Mouse (Mus musculus): ENCODE measurements at regions not wholly inside any gene's neighbourhood (a gene's known extent, or its start where the extent isn't known, plus 50 kb on each side); places are given as distances from the start of the nearest gene placed in this dataset.

DNA sequence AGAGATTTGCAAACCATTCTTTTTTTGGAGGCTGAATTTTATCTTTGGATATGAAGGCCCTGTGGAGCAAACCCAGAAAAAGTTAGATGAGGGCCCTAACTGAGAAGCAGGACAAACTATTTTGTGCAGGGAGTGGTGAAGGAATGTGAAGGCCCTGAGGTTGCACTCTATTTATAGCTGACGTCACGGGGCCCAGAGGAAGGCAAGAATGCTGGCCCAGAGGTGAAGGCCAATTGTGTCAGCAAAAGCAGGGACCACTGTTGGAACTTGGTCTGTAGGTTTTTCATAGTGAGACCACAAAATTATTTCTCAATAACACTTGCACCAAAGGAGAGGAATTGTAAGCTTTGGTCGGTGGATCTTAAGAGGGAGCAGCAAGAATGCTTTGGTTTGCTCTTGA is 60.6 kb upstream of the Kctd3 start:
- no peak for DNase-seq
- H3K36me3 ChIP-seq (ENCODE audit: control insufficient read depth, insufficient read depth, low read length): peaks cover 4% of the 10 kb centered on the region

GRCm38 (mm10) chr1:189067204-189067960 is 59.7 kb upstream of the Kctd3 start:
- Histone ChIP-seq H3K79me2 (replicated peaks; ENCODE audit: control insufficient read depth, insufficient read depth, low read length) (no peaks in the 10 kb centered on the region), H3K9ac (ENCODE audit: low read depth, low read length) (no peak overlapping the region), H3K27ac (peak overlapping the region; percentile 32; the same call in 1 of the 2 replicates), H3K4me1 (ENCODE audit: control insufficient read depth, insufficient read depth, low read length) (peaks cover 4% of the 10 kb centered on the region), H3K27me3 (ENCODE audit: control insufficient read depth, insufficient read depth, low read length) (no peaks in the 10 kb centered on the region), H3K4me3 (no peak overlapping the region), H3K36me3 (ENCODE audit: control insufficient read depth, insufficient read depth, low read length) (peaks cover 4% of the 10 kb centered on the region)
- 55% methylated on average over 16 of the region's 16 CpGs for WGBS
- intact Hi-C loops (cut with DNase I): loop anchor here (2.0 kb wide), 1 partner anchor 21 kb away; no protein-coding TSS in a partner anchor
- DNase-seq: peak; percentile 31 to 49
- TF ChIP-seq POLR2A (IDR thresholded peaks at IDR 0.05; ENCODE audit: insufficient read depth, low read depth, low read length) (no peak), EP300 (IDR thresholded peaks at IDR 0.05; ENCODE audit: insufficient read depth, low read depth, low read length) (peak; percentile 87; the same call in 1 of the 2 replicates), CTCF (IDR thresholded peaks at IDR 0.05) (no peak)

More for the DNA sequence above, 60.6 kb upstream of the Kctd3 start:
- WGBS: 35% methylated on average over 3 of the region's 3 CpGs
- no peak for TF ChIP-seq EP300 (IDR thresholded peaks at IDR 0.05; ENCODE audit: insufficient read depth, low read depth, low read length)
- TF ChIP-seq POLR2A (IDR thresholded peaks at IDR 0.05; ENCODE audit: insufficient read depth, low read depth, low read length): no peak
- no peak for TF ChIP-seq CTCF (IDR thresholded peaks at IDR 0.05)
- intact Hi-C loops (cut with DNase I): no loop called here
- H3K27me3 ChIP-seq (ENCODE audit: control insufficient read depth, insufficient read depth, low read length): no peaks in the 10 kb centered on the region
- H3K4me1 ChIP-seq (ENCODE audit: control insufficient read depth, insufficient read depth, low read length): peaks cover 4% of the 10 kb centered on the region
- H3K4me3 ChIP-seq: no peak overlapping the region
- H3K79me2 ChIP-seq (replicated peaks; ENCODE audit: control insufficient read depth, insufficient read depth, low read length): no peaks in the 10 kb centered on the region
- peak overlapping the region; percentile 13 for H3K27ac ChIP-seq
- no peak overlapping the region for H3K9ac ChIP-seq (ENCODE audit: low read depth, low read length)

- H3K79me2 ChIP-seq (replicated peaks; ENCODE audit: control insufficient read depth, insufficient read depth, low read length): no peaks in the 10 kb centered on the region
- H3K36me3 ChIP-seq (ENCODE audit: control insufficient read depth, insufficient read depth, low read length): peaks cover 4% of the 10 kb centered on the region
- TF ChIP-seq POLR2A (IDR thresholded peaks at IDR 0.05; ENCODE audit: insufficient read depth, low read depth, low read length) (no peak), EP300 (IDR thresholded peaks at IDR 0.05; ENCODE audit: insufficient read depth, low read depth, low read length) (no peak), CTCF (IDR thresholded peaks at IDR 0.05) (no peak)
- 47% methylated on average over 7 of the region's 7 CpGs for WGBS
- intact Hi-C loops (cut with DNase I): loop anchor here (2.0 kb wide), 1 partner anchor 20 kb away; no protein-coding TSS in a partner anchor
- peaks cover 4% of the 10 kb centered on the region for H3K4me1 ChIP-seq (ENCODE audit: control insufficient read depth, insufficient read depth, low read length)
- H3K27me3 ChIP-seq (ENCODE audit: control insufficient read depth, insufficient read depth, low read length): no peaks in the 10 kb centered on the region
- H3K27ac ChIP-seq: no peak overlapping the region; the same call in 1 of the 2 replicates
- H3K9ac ChIP-seq (ENCODE audit: low read depth, low read length): no peak overlapping the region
- no peak overlapping the region for H3K4me3 ChIP-seq
- no peak for DNase-seq
Measured at GRCm38 (mm10) chr1:189066446-189067151, 59.0 kb upstream of the Kctd3 start.

DNA sequence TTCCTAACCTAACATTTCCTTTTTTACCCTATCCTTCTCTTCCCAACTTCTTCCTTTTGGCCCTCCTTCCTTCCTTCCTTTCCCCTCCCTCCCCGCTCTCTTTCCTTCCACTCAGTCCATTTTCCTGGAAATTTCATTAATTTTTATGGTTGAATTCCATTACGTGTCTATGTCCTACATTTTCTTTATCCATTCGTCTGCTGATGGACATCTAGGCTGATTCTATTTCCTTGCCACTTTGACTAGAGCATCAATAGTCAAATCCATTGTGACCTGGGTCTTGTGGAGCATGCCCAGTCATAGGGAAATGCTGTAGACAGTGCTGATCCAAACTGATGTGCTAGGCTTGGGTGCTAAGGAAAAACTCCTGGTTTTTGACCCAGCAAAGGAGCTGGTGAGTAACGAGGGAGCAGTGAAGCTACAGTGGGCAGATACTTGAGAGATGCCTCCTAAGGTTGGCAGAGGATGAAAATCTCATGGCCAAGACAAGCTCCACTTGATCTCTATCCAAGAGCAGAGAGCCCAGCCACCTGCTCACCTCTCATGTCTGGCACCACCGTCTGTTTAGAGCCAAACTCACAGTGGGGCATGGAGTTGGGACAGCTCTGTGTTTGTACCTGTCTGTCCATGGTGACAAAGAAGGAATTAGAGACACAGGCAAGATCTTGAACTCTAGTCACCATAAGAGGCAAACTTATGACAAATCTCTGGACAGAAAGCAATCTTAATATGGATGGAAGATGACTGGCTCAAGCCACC is 57.7 kb upstream of the Kctd3 start:
- TF ChIP-seq CTCF (IDR thresholded peaks at IDR 0.05): no peak
- no peak for TF ChIP-seq POLR2A (IDR thresholded peaks at IDR 0.05; ENCODE audit: insufficient read depth, low read depth, low read length)
- no peak for TF ChIP-seq EP300 (IDR thresholded peaks at IDR 0.05; ENCODE audit: insufficient read depth, low read depth, low read length)
- Histone ChIP-seq H3K4me3 (no peak overlapping the region), H3K4me1 (ENCODE audit: control insufficient read depth, insufficient read depth, low read length) (peaks cover 4% of the 10 kb centered on the region), H3K27me3 (ENCODE audit: control insufficient read depth, insufficient read depth, low read length) (no peaks in the 10 kb centered on the region), H3K36me3 (ENCODE audit: control insufficient read depth, insufficient read depth, low read length) (peaks cover 4% of the 10 kb centered on the region), H3K9ac (ENCODE audit: low read depth, low read length) (no peak overlapping the region), H3K79me2 (replicated peaks; ENCODE audit: control insufficient read depth, insufficient read depth, low read length) (no peaks in the 10 kb centered on the region), H3K27ac (no peak overlapping the region)
- no peak for DNase-seq
- intact Hi-C loops (cut with DNase I): no loop called here
- WGBS: 83% methylated on average over 5 of the region's 5 CpGs

GRCm38 (mm10) chr1:189064629-189065028 is 57.0 kb upstream of the Kctd3 start:
- H3K4me3 ChIP-seq: no peak overlapping the region
- no peaks in the 10 kb centered on the region for H3K27me3 ChIP-seq (ENCODE audit: control insufficient read depth, insufficient read depth, low read length)
- peaks cover 4% of the 10 kb centered on the region for H3K4me1 ChIP-seq (ENCODE audit: control insufficient read depth, insufficient read depth, low read length)
- intact Hi-C loops (cut with DNase I): no loop called here
- H3K27ac ChIP-seq: no peak overlapping the region
- peaks cover 4% of the 10 kb centered on the region for H3K36me3 ChIP-seq (ENCODE audit: control insufficient read depth, insufficient read depth, low read length)
- no peaks in the 10 kb centered on the region for H3K79me2 ChIP-seq (replicated peaks; ENCODE audit: control insufficient read depth, insufficient read depth, low read length)
- no peak for DNase-seq
- H3K9ac ChIP-seq (ENCODE audit: low read depth, low read length): no peak overlapping the region
- whole genome bisulfite sequencing: 92% methylated on average over 4 of the region's 4 CpGs
- TF ChIP-seq CTCF (IDR thresholded peaks at IDR 0.05) (no peak), POLR2A (IDR thresholded peaks at IDR 0.05; ENCODE audit: insufficient read depth, low read depth, low read length) (no peak), EP300 (IDR thresholded peaks at IDR 0.05; ENCODE audit: insufficient read depth, low read depth, low read length) (no peak)
